Mouse (Mus musculus) testis, adult 2 months (tissue): ENCODE data around the gene Cdc20b. TPM values are rescaled to one million over a fixed set of nuclear protein-coding genes. Genes with fewer than 3 reads are reported as not detected.

Experiments used
- H3K27ac ChIP-seq: fragments of 200-500 bp; 2 replicates; pipeline ENCODE4 v1.5.1; 2012; ENCODE audit warnings: low read depth, low read length; ENCODE audit not compliant: control insufficient read depth, insufficient read depth
- H3K27me3 ChIP-seq: fragments of 200-500 bp; 2 replicates; pipeline ENCODE4 v1.6.1; 2012; ENCODE audit warnings: mild to moderate bottlenecking, low read length, moderate library complexity; ENCODE audit not compliant: control insufficient read depth, insufficient read depth
- H3K36me3 ChIP-seq: fragments of 200-500 bp; 2 replicates; pipeline ENCODE4 v1.6.1; 2012; ENCODE audit warnings: mild to moderate bottlenecking, low read length; ENCODE audit not compliant: control insufficient read depth, insufficient read depth
- H3K4me1 ChIP-seq: fragments of 200-500 bp; 2 replicates; pipeline ENCODE4 v1.6.1; 2012; ENCODE audit warnings: low read length; ENCODE audit not compliant: control insufficient read depth, insufficient read depth
- H3K4me3 ChIP-seq: fragments of 200-500 bp; 2 replicates; pipeline ENCODE4 v1.5.1; 2012; ENCODE audit warnings: low read depth, mild to moderate bottlenecking, low read length, moderate library complexity, mixed read lengths; ENCODE audit not compliant: control insufficient read depth
- CTCF ChIP-seq: fragments of 200-500 bp; IDR thresholded peaks from 2 replicates; pipeline ENCODE4 v1.5.1; 2012; ENCODE audit warnings: low read depth, mild to moderate bottlenecking, inconsistent platforms, low read length, moderate library complexity; ENCODE audit not compliant: control insufficient read depth, insufficient read depth, insufficient replicate concordance
- POLR2A ChIP-seq: fragments of 200-500 bp; IDR thresholded peaks from 2 replicates; pipeline ENCODE4 v1.6.1; 2012; ENCODE audit warnings: low read depth, mild to moderate bottlenecking, inconsistent platforms, low read length, moderate library complexity; ENCODE audit not compliant: control insufficient read depth
- polyA plus RNA-seq: library from polyadenylated mRNA; depleted of rRNA; stranded (reverse); fragments of >200 nt; gene quantifications from 2 replicates; pipeline ENCODE4 v1.2.3, GENCODE M21; 2012; rRNA removed

Cdc20b gene
- polyA plus RNA-seq = 7.5 and 15.4 TPM in 2 replicates

GRCm38 (mm10) chr13:113034950-113035421 lies at the start of gene Cdc20b:
Gene Cdc20b, plus strand, starts transcription at chr13:113035111.
- TF ChIP-seq POLR2A = 0 out of 2 replicates have a peak, but pooled peaks have one; percentile 12
- TF ChIP-seq CTCF = no peak
- H3K4me3 ChIP-seq = peak within 1 kb of the TSS; percentile 93
- peak within 1 kb of the TSS; percentile 96 for H3K27ac ChIP-seq
- no peaks in the 10 kb centered on the region; the same call in 1 of the 2 replicates for H3K36me3 ChIP-seq
- no peaks in the 10 kb centered on the region for H3K27me3 ChIP-seq
- peaks cover 12% of the 10 kb centered on the region for H3K4me1 ChIP-seq

GRCm38 (mm10) chr13:112985605-112986450 lies 49.1 kb upstream of the Cdc20b start:
- Histone ChIP-seq H3K36me3 (no peaks in the 10 kb centered on the region), H3K27ac (no peak overlapping the region), H3K27me3 (no peaks in the 10 kb centered on the region; the same call in 1 of the 2 replicates), H3K4me1 (peaks cover 33% of the 10 kb centered on the region), H3K4me3 (peak overlapping the region; percentile 68)
- no peak for TF ChIP-seq CTCF
- no peak for TF ChIP-seq POLR2A

GRCm38 (mm10) chr13:112986451-112986950 lies 48.4 kb upstream of the Cdc20b start:
- H3K36me3 ChIP-seq = no peaks in the 10 kb centered on the region
- peak overlapping the region; percentile 68 for H3K4me3 ChIP-seq
- H3K27me3 ChIP-seq = no peaks in the 10 kb centered on the region; the same call in 1 of the 2 replicates
- no peak for TF ChIP-seq POLR2A
- TF ChIP-seq CTCF = no peak
- peaks cover 33% of the 10 kb centered on the region for H3K4me1 ChIP-seq
- no peak overlapping the region for H3K27ac ChIP-seq

GRCm38 (mm10) chr13:112987532-112987943 lies 47.4 kb upstream of the Cdc20b start, which contains the start of gene Ccno:
Gene Ccno, plus strand, starts transcription at chr13:112987802.
- H3K4me3 ChIP-seq = peak within 1 kb of the TSS; percentile 68
- no peaks in the 10 kb centered on the region; the same call in 1 of the 2 replicates for H3K27me3 ChIP-seq
- TF ChIP-seq POLR2A = peak; percentile 75
- no peak for TF ChIP-seq CTCF
- H3K4me1 ChIP-seq = peaks cover 33% of the 10 kb centered on the region
- no peaks in the 10 kb centered on the region for H3K36me3 ChIP-seq
- H3K27ac ChIP-seq = no peak within 1 kb of the TSS

- TF ChIP-seq CTCF (no peak), POLR2A (peak; percentile 4; the same call in 1 of the 2 replicates)
- Histone ChIP-seq H3K4me1 (peaks cover 33% of the 10 kb centered on the region), H3K27me3 (no peaks in the 10 kb centered on the region; the same call in 1 of the 2 replicates), H3K27ac (no peak overlapping the region), H3K36me3 (no peaks in the 10 kb centered on the region), H3K4me3 (peak overlapping the region; percentile 68)
Measured at GRCm38 (mm10) chr13:112987991-112988390, 46.9 kb upstream of the Cdc20b start.

- Histone ChIP-seq H3K27me3 (no peaks in the 10 kb centered on the region; the same call in 1 of the 2 replicates), H3K4me3 (peak overlapping the region; percentile 51), H3K4me1 (peaks cover 40% of the 10 kb centered on the region), H3K27ac (no peak overlapping the region), H3K36me3 (no peaks in the 10 kb centered on the region)
- TF ChIP-seq POLR2A = no peak
Measured at GRCm38 (mm10) chr13:112988866-112989265, 46.0 kb upstream of the Cdc20b start.

GRCm38 (mm10) chr13:112989541-112989940 lies 45.4 kb upstream of the Cdc20b start:
- no peak overlapping the region for H3K4me3 ChIP-seq
- H3K4me1 ChIP-seq = peaks cover 47% of the 10 kb centered on the region
- no peak for TF ChIP-seq POLR2A
- no peak for TF ChIP-seq CTCF
- no peaks in the 10 kb centered on the region; the same call in 1 of the 2 replicates for H3K27me3 ChIP-seq
- no peak overlapping the region for H3K27ac ChIP-seq
- H3K36me3 ChIP-seq = no peaks in the 10 kb centered on the region
